Mouse (Mus musculus) macrophage (primary cell): ENCODE results near the gene Atp11c. TPM values are rescaled to one million over a fixed set of nuclear protein-coding genes. Genes with fewer than 3 reads are reported as not detected.

Experiments
- H3K27ac ChIP-seq: fragments of 350-480 bp; formaldehyde crosslinking; 2 replicates; pipeline ENCODE4 v1.9.0; 2021
- H3K36me3 ChIP-seq: fragments of 350-480 bp; formaldehyde crosslinking; 2 replicates; pipeline ENCODE4 v1.9.0; 2021; ENCODE audit errors: inconsistent target
- H3K4me3 ChIP-seq: fragments of 350-480 bp; formaldehyde crosslinking; 2 replicates; pipeline ENCODE4 v1.9.0; 2021; ENCODE audit errors: inconsistent target
- H3K79me2 ChIP-seq: fragments of 350-480 bp; formaldehyde crosslinking; 2 replicates; pipeline ENCODE4 v1.9.0; 2021; ENCODE audit errors: inconsistent target
- WGBS: methylation state at CpG from one replicate; pipeline ENCODE4 v1.1.7; 2026; ENCODE audit warnings: inconsistent platforms; ENCODE audit not compliant: missing documents; 5-methylcytosine and 5-hydroxymethylcytosine counted together
- polyA plus RNA-seq: library from polyadenylated mRNA; stranded (reverse); fragments of 250-400 nt; gene quantifications from 3 replicates; pipeline ENCODE4 v1.2.4, GENCODE M21; 2018; ENCODE audit warnings: inconsistent platforms
- total RNA-seq, 78 experiments: library from RNA; depleted of rRNA; stranded (reverse); fragments of 250-400 nt; gene quantifications; 1 replicate in 9 of 78; 2 replicates in 24 of 78; 3 replicates in 43 of 78; 4 replicates in 2 of 78; pipeline ENCODE4 v1.2.4; 2018; ENCODE audit warnings: inconsistent platforms in 56 of 78

Gene Atp11c
- 10 to 100 TPM; 26.2 to 51.7 (median 35.6) TPM for total RNA-seq (2018; cell fraction: chromatin; rRNA removed)
- 10 to 100 TPM in 22 of 26 experiments, 1 to 10 TPM in 4; 9.3 to 21.9 (median 14.0) TPM for total RNA-seq (2018; cell fraction: cytosol; rRNA removed)
- total RNA-seq (2018; cell fraction: nucleus; rRNA removed): 10 to 100 TPM; 20.2 to 46.9 (median 30.3) TPM
- polyA plus RNA-seq: 9.0 to 13.2 TPM (median 10.1 TPM) in 3 replicates

- H3K79me2 ChIP-seq: no peaks in the 10 kb centered on the region
- no peaks in the 10 kb centered on the region for H3K36me3 ChIP-seq
- WGBS: 88% methylated on average over 2 of the region's 2 CpGs
- H3K27ac ChIP-seq: no peak within 1 kb of the TSS
- H3K4me3 ChIP-seq: no peak within 1 kb of the TSS
These were observed at the start of gene Atp11c for GRCm38 (mm10) chrX:60592598-60592997. Gene Atp11c (minus strand): TSS chrX:60592698.

DNA sequence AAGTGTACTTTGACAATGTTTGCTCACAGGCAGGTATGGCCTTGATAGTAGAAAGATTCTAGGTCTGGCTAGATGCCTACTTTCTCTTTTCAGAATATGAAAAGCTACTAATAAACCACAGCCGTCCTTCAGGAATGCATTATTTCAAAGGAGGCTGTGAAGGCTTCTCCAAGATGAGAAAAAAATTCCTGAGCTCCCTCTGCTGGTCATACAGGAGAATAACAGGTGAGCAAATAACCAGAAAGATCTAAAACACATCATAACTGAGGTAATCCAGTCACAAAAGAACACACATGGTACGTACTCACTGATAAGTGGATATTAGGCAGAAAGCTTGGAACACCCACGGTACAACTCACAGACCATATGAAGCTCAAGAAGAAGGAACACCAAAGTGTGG is 16.7 kb upstream of the Atp11c start:
- no peak overlapping the region for H3K27ac ChIP-seq
- H3K36me3 ChIP-seq: no peaks in the 10 kb centered on the region
- H3K4me3 ChIP-seq: no peak overlapping the region
- 48% methylated on average over 3 of the region's 3 CpGs for WGBS
- H3K79me2 ChIP-seq: no peaks in the 10 kb centered on the region

- Histone ChIP-seq H3K4me3 (no peak overlapping the region), H3K27ac (no peak overlapping the region), H3K36me3 (no peaks in the 10 kb centered on the region), H3K79me2 (no peaks in the 10 kb centered on the region)
- 11% methylated on average over 1 of the region's 1 CpGs for WGBS
These were observed 22.0 kb downstream of the Atp11c start for GRCm38 (mm10) chrX:60570539-60570938.

DNA sequence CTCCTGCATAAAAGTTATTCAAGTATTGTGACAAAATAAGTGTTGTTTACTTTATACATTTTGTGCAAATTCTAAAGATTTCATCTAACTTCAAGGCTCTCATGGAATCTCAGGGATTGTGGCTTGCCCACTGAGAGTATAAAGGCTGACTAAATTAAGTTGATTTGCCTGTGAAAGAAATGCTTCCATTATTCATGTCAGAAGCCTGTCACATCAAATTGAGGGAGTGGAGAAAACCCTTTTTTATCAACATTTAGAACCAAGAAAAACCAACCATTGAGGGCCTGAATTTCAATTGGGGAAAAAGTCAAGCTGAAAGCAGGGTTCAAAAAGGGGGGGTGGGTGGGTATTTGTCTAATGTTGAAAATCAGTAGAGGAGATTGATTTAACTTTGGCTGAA is 23.5 kb downstream of the Atp11c start:
- Histone ChIP-seq H3K4me3 (no peak overlapping the region), H3K36me3 (no peaks in the 10 kb centered on the region), H3K79me2 (no peaks in the 10 kb centered on the region), H3K27ac (no peak overlapping the region)

GRCm38 (mm10) chrX:60555242-60555641 is 37.3 kb downstream of the Atp11c start:
- Histone ChIP-seq H3K36me3 (no peaks in the 10 kb centered on the region), H3K79me2 (no peaks in the 10 kb centered on the region), H3K27ac (no peak overlapping the region), H3K4me3 (no peak overlapping the region)
- WGBS: 74% methylated on average over 4 of the region's 4 CpGs

- H3K27ac ChIP-seq: no peak overlapping the region
- no peak overlapping the region for H3K4me3 ChIP-seq
- H3K79me2 ChIP-seq: no peaks in the 10 kb centered on the region
- 20% methylated on average over 62 of the region's 113 CpGs for WGBS
- H3K36me3 ChIP-seq: no peaks in the 10 kb centered on the region
These were observed 44.8 kb downstream of the Atp11c start for GRCm38 (mm10) chrX:60547444-60548304.

- Histone ChIP-seq H3K79me2 (no peaks in the 10 kb centered on the region), H3K4me3 (no peak overlapping the region)
- WGBS: 29% methylated on average over 6 of the region's 16 CpGs
These were observed 45.4 kb downstream of the Atp11c start for GRCm38 (mm10) chrX:60547098-60547443.

GRCm38 (mm10) chrX:60545906-60546305 is 46.6 kb downstream of the Atp11c start:
- WGBS: 71% methylated on average over 3 of the region's 3 CpGs

More at GRCm38 (mm10) chrX:60547098-60547443, 45.4 kb downstream of the Atp11c start:
- no peak overlapping the region for H3K27ac ChIP-seq
- no peaks in the 10 kb centered on the region for H3K36me3 ChIP-seq

GRCm38 (mm10) chrX:60545444-60545843 is 47.1 kb downstream of the Atp11c start:
- H3K4me3 ChIP-seq: no peak overlapping the region
- no peaks in the 10 kb centered on the region for H3K79me2 ChIP-seq
- no CpG with 5 or more reads among the region's 1 CpGs for WGBS
- no peak overlapping the region for H3K27ac ChIP-seq
- H3K36me3 ChIP-seq: no peaks in the 10 kb centered on the region

More at GRCm38 (mm10) chrX:60545906-60546305, 46.6 kb downstream of the Atp11c start:
- H3K36me3 ChIP-seq: no peaks in the 10 kb centered on the region
- H3K79me2 ChIP-seq: no peaks in the 10 kb centered on the region
- no peak overlapping the region for H3K4me3 ChIP-seq
- no peak overlapping the region for H3K27ac ChIP-seq

GRCm38 (mm10) chrX:60544098-60544497 is 48.4 kb downstream of the Atp11c start:
- Histone ChIP-seq H3K36me3 (no peaks in the 10 kb centered on the region), H3K27ac (no peak overlapping the region), H3K79me2 (no peaks in the 10 kb centered on the region), H3K4me3 (no peak overlapping the region)
- 72% methylated on average over 3 of the region's 4 CpGs for WGBS

GRCm38 (mm10) chrX:60542901-60543300 is 49.6 kb downstream of the Atp11c start:
- Histone ChIP-seq H3K36me3 (no peaks in the 10 kb centered on the region), H3K27ac (no peak overlapping the region), H3K79me2 (no peaks in the 10 kb centered on the region), H3K4me3 (no peak overlapping the region)
- 43% methylated on average over 1 of the region's 1 CpGs for WGBS

- no peaks in the 10 kb centered on the region for H3K79me2 ChIP-seq
- H3K27ac ChIP-seq: no peak within 1 kb of the TSS
- H3K36me3 ChIP-seq: no peaks in the 10 kb centered on the region
- H3K4me3 ChIP-seq: no peak within 1 kb of the TSS
These were observed 53.3 kb downstream of the Atp11c start, which contains the start of gene Gm7073 for GRCm38 (mm10) chrX:60539149-60539548. Gene Gm7073 (minus strand): TSS chrX:60539249.

DNA sequence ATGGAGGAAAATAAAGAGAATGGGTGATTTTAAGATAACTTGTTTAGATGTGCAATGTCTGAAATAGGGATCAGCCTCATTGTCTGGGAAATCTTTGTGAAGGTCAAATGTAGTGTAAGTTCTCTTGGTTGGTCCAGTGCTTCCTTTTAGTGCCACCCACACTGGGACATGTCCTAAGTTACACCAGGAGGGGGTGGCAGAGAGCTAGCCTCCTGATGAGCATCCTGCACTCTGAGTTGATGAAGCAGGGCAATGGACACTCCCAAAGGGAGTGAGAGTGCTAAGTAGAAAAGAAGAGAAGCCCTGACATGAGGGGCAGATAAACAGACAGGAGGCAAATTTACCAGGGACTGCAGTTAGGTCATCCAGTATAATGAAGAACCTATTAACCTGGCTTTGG is 88.5 kb downstream of the Atp11c start:
- Histone ChIP-seq H3K27ac (no peak overlapping the region), H3K79me2 (no peaks in the 10 kb centered on the region), H3K4me3 (no peak overlapping the region), H3K36me3 (no peaks in the 10 kb centered on the region)

GRCm38 (mm10) chrX:60497750-60498149 is 94.7 kb downstream of the Atp11c start:
- H3K27ac ChIP-seq: no peak overlapping the region
- no peaks in the 10 kb centered on the region for H3K36me3 ChIP-seq
- 100% methylated on average over 1 of the region's 1 CpGs for WGBS
- H3K79me2 ChIP-seq: no peaks in the 10 kb centered on the region
- H3K4me3 ChIP-seq: no peak overlapping the region

DNA sequence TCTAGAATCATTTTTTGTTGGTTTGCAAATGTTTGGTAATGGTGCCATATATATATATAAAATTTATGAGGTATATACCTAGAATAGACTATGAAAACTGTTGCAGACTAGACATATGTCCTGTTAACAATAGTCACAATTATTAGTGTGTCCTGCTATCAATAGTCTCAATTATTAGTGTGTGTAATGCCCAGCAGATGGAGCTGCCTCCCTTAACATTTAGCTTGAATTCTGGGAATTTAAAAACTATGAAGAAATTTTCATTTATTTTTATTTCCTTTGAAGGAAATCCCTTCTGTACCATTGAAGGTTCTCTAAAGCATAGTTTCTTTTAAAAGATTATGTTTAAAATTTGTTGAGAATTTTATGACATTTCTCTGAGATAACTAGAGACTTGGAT is 97.2 kb downstream of the Atp11c start:
- H3K27ac ChIP-seq: no peak overlapping the region
- no peak overlapping the region for H3K4me3 ChIP-seq
- no peaks in the 10 kb centered on the region for H3K79me2 ChIP-seq
- no peaks in the 10 kb centered on the region for H3K36me3 ChIP-seq
